Mouse (Mus musculus) hematopoietic multipotent progenitor cell, adult 10-12 weeks (in vitro differentiated cells): Measurements from ENCODE around the gene Speer3. TPM values are rescaled to one million over a fixed set of nuclear protein-coding genes. Genes with fewer than 3 reads are reported as not detected.

Experiments
- polyA plus RNA-seq: library from polyadenylated mRNA; stranded (reverse); fragments of >175 nt; gene quantifications from 2 replicates; pipeline ENCODE4 v1.2.3, GENCODE M21; 2012; ENCODE audit warnings: low replicate concordance

The Speer3 gene
- not detected in 2 replicates for polyA plus RNA-seq

DNA sequence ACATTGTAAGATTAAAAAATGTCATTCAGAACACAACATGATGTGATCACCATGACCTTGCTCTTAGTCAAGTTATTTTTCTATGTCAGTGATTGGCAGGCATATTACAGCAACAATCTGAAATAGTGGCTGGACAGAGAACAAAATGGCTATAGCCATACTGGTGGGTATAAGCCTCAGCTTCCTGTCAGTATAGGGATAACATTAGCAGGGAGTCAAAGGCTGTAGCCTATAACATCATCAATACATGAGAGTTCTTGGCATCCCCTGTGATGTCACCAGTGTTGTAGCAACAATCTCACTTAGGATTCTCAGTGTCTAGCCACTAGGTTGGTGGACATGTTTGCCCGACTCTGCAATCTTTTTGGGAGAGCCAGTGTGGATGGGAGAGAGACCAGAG is at the start of gene Speer3:
Gene Speer3, plus strand, starts transcription at position 301 of the 400 bp plus-strand sequence.

Other genes starting within 250 kb of the Speer3 start
- not detected in 2 replicates for gene Sema3e, start 233.7 kb downstream of the Speer3 start, polyA plus RNA-seq